Mouse (Mus musculus): ENCODE measurements around the gene Nrbf2. TPM values are rescaled to one million over a fixed set of nuclear protein-coding genes. Genes with fewer than 3 reads are reported as not detected.

The Nrbf2 gene
- 16.0 and 17.1 TPM in 2 replicates for total RNA-seq (2021)
- long read RNA-seq, transcript Nrbf2-201 (4 exons, 1,813 nt), result major isoform, 49 of 56 reads
- long read RNA-seq, partial matches to known transcripts, result 1 of 56 reads
- long read RNA-seq, other reads (novel, unspliced or antisense), result 6 of 56 reads

GRCm38 (mm10) chr10:67285176-67285814 lies at the start of gene Nrbf2:
Gene Nrbf2, minus strand, starts transcription at chr10:67285305.
- peak; percentile 81 for DNase-seq

DNA sequence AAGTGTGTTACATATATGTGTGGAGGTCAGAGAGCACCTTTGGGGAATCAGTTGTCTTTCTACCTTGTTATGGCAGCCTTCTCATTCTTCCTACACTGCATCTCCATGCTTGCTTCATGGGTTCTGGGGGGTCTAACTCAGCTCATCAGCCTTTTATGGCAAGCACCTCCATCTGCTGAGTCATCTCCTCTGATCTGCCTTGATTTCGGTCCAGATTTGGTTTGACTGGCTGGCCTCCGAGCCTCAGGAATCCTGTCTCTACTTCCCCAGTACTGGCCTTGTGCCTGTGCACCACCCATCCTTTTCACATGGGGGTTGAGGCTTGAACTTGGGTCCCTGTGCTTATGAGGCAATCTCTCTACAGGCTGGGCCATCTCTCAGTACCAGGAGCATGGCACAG lies 45.5 kb upstream of the Nrbf2 start:
- no peak for DNase-seq

DNA sequence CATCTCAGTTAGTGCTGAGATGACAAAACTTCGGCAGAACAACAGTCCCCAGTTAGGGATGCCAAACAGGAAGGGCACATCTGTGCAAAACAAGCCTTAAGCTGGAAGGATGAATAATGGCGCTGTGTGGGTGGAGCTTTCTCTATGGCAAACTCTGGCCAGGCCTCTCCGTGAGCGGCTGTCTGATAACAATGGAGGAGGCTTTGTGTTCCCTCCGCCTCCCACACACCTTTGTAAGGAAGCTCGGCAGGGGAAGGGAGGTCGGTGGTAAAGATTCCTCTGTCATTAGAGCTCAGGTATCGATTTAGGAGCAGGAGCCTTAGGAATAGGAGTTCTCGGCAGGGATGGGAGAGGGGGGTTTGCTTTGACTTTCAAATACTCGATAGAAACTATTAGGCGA lies 44.6 kb upstream of the Nrbf2 start:
- DNase-seq, result no peak

- DNase-seq, result no peak
These were observed 43.1 kb upstream of the Nrbf2 start for GRCm38 (mm10) chr10:67328208-67328607.

DNA sequence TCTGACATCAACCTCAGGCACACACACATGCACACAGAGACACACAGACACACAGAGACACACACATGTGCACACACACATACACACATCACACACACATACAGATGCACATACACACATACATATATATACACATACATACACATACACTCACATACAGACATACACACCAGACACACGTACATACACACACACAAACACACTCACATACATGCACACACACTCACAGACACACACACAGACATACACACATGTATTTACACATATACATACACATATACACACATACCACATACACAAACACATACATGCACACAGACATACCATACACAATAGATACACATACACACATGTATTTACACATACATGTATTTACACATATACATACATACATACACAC lies 38.9 kb upstream of the Nrbf2 start:
- DNase-seq, result no peak

DNA sequence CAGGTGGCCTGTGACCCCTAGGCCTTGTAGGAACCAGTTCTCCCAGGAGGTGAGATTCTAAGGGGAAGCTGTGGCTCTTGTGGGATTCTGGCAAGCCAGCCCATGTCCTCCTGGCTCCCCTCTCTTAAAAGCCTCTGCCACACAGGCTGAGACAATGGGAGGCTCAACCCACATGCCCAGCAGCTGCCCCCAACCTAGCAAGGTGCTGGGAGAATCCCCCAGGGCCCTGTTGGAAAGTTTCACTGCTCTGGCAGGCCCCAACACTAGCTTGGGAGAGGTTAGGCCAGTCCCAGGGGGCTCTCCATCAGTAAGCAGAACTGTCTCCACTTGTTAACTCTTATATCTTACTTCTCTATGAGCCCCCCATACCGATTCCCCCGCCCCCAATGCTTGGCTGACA lies 36.3 kb upstream of the Nrbf2 start:
- DNase-seq, result no peak

DNA sequence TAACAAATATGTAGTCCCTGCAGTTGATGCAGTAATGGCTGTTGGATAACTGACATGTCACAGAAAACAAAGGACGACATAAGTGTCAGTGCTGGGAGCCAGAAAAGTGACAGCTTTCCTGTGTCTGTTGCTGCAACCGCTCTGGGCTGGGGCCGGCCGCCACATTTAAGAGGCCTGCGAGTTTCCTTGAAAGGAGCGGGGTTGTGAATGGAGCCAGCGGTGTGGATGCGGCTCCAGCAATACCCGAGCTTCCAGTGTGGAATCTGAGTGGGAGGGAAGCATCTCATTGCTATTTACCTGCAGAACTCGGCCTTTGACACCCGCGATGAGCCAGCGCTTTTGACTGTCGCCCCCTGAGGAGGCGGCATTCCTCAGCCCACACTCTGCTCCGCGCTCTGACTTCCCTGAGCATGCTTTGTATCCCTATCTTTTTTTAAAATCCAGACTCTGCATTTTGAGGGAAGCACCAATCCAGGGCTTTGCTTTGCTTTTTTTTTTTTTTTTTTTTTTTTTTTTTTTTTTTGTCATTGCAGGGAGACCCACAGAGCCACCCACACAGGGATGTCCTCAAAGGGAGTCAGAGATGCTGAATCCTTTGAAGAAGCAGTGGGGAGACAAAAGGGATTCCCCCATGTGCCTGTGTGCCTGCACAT lies 35.2 kb upstream of the Nrbf2 start:
- DNase-seq, result no peak

DNA sequence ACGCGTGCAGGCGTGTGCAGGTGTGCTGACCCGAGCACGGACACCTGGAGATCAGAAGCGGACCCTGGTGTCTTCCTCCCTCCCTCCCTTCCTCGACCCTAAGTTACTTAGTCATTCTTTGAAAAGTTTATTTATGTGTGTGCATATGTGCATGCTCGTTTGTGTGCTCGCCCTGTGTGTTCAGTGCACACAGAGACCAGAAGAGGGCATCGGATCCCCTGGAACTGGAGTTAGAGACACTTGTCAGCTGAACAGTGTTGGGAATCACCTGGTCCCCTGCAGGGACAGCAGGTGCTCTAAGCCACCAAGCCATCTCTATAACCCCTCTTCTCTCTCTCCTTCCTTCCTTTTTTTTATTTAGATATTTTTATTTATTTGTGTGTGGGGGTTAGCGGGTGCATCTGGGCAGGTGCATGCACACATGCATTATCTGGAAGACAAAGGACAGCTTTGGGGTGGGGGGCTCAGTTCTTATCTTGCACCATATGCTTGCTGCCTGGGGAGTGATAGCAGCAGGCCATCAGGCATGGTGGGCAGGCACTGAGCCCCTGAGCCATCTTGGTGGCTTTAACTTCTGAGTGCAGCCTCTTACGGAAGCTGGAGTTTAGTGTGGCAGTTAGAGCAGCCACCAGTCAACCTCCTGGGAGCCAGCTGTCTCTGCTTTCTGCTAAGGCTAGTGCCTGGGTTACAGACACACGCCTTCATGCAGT lies 34.1 kb upstream of the Nrbf2 start:
- DNase-seq, result no peak

DNA sequence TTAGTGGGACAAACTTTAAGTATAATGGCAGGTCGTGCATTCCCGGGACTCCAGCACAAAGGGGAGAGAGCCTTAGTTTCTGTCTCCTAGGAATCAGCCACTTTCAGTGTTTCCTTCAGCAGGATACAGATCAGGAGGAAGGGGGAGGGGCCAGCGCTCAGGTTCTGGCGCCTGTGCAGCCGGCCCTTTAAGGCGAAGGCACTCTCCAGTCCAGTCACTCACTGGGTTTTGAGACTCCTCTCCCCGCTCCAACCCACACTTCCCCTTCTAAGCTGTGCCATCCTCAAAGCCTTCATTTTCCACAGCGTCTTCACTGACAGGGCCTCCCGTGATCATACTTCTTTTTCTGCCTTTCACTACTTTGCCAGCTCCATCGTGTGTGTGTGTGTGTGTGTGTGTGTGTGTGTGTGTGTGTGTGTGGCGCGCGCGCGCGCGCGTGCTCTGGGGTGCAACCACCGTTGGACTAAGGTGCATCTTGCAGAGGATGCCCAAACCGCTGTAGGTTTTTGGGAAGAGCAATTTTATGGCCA lies 32.9 kb upstream of the Nrbf2 start:
- DNase-seq, result peak; percentile 38

DNA sequence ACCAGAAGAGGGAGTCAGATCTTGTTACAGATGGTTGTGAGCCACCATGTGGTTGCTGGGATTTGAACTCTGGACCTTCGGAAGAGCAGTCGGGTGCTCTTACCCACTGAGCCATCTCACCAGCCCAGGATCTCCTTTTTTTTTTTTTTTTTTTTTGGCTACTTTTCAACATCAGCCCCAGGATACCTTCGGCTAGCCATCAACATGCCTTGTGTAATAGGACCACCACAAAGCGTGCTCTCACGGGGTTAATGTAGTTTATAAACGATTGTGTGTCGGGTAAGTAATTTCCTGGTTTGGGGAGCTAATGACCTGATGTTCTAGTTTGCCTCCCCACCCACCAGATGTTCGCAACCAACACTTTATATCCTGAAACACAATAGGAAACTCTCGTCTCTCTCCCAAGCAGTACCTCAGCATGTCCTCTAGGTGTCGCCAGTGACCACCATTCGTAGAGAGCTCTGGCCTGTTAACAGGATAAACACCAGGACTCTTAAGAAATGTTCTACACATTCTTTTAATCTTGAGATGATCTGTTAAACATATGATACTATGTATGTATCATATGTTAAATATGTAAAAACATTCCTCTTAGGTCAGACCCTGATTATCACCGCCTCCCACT lies 29.8 kb upstream of the Nrbf2 start:
- DNase-seq, result peak; percentile 50

DNA sequence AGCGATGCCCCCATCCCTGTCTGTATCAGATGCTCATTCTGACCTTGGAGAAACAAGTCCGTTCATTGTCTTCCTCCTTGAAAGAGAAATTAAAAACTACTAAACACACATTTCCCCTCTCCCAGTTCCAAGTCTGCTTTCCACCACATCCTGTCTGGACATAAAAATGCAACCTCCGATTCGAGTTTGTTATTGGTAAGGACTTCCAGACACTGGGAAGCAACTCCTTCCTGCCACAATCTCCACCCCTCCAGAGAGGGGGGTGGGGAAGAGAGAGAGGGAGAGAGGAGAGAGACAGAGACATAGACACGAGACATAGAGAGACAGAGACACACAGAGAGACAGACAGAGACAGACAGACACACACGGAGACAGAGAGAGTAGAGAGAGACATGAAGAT lies 27.4 kb upstream of the Nrbf2 start:
- no peak for DNase-seq

- DNase-seq, result peak; percentile 60
These were observed 26.3 kb upstream of the Nrbf2 start for GRCm38 (mm10) chr10:67311277-67311959.

DNA sequence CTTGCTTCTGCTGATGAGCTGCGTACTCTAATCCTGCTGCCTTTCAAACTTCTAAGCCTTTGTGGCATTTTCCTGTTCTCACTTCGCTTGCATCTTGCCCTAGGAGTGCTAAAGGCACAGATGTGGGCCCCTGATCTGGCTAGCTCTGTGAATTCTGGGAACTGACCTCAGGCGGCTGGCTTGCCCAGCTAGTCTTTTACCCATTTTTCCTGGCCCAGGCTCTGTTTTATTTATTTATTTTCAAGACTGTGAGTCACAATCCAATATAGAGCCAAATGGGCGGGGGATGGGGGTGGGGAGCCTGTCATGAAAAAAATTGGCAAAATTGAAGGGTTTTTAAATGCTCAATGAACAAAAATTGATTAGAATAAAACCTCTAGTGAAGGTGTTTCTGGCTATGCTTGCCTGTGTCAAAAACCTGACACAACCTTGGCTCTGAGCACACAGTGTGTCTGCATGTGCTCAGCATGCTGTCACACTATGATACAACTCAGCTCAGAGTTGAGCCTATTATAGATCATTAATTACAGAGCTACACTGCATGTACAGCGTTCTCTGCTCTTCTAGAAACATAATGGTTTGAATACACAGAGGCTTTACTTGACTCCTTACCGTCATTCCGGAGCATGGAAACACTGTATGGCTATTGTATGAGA lies 24.5 kb upstream of the Nrbf2 start:
- DNase-seq, result no peak

DNA sequence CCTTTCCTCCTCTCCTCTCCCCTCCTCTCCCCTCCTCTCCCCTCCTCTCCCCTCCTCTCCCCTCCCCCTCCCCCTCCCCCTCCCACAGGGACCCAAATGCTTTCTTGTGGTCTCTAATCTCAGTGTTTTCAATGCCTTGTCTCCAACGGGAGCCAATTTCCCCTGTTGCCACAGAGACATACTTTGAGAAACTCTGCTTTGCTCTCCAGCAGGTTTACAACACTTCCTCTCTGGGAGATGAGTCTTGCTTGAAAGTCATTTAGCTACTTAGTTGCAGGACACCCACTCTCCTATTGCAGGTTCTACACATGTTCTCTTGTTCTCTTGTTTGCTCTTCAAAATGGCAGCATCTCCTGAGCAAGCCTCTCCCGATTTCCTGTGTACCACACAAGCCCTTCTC lies 17.2 kb upstream of the Nrbf2 start:
- no peak for DNase-seq

DNA sequence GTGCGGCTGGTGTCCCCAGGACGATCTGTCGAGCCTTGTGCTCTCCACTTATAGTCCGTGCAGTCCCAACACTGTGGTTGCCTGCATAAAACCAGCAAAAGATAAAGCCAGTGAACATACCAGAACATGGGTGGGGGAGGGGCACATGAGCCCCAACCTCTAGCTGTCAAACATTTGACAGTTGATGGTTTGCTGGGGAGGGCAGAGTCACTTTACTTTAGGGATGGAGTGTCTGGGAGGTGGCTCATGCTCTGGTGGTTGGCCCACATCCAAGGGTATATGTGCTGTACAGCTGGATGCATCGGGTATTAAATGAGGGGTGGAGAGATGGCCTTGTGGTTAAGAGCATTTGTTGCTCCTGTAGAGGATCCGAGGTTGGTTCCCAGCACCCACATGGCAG lies 15.9 kb upstream of the Nrbf2 start:
- DNase-seq, result no peak

GRCm38 (mm10) chr10:67299285-67299684 lies 14.2 kb upstream of the Nrbf2 start:
- DNase-seq, result peak; percentile 40

- peak; percentile 36 for DNase-seq
These were observed 13.8 kb upstream of the Nrbf2 start for GRCm38 (mm10) chr10:67298856-67299255.

- no peak for DNase-seq
These were observed 12.2 kb upstream of the Nrbf2 start for GRCm38 (mm10) chr10:67297175-67297855.

- no peak for DNase-seq
These were observed 11.5 kb upstream of the Nrbf2 start for GRCm38 (mm10) chr10:67296482-67297152.

GRCm38 (mm10) chr10:67295938-67296466 lies 10.9 kb upstream of the Nrbf2 start:
- no peak for DNase-seq

All from adrenal gland, postnatal 25 days (tissue).